Mouse (Mus musculus) embryonic fibroblast, embryonic 13.5 days (primary cell): ENCODE data around the gene Ndufa4.

Experiments used
- CTCF ChIP-seq: IDR thresholded peaks from 2 replicates; pipeline ENCODE4 v1.5.1; 2011; ENCODE audit warnings: mild to moderate bottlenecking, control low read depth, low read length, moderate library complexity, borderline replicate concordance; ENCODE audit not compliant: insufficient read depth
- POLR2A ChIP-seq: IDR thresholded peaks from 2 replicates; pipeline ENCODE4 v1.6.1; 2011; ENCODE audit warnings: low read depth, mild to moderate bottlenecking, control low read depth, low read length, moderate library complexity

DNA sequence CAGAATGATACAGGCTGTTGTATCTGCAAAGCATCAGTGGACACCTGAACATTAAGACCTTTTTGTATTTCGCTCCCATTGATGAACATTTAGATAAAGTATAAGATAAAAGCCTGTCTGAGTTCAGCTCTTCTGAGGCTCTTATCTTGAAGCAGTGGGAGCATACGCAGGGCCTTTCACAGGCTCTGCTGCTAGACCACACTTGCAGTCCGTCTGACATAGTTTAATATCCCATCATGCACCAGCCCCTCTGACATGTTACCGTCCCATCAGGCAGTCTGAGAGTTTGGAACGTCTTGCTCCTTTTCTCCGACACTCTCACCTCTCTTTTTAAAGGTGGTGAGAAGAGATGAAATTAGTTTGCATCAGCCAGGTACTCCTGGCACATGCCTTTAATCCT, 20.2 kb upstream of the Ndufa4 start:
- TF ChIP-seq CTCF (no peak), POLR2A (no peak)
